9 mouse cellular contexts compared by ENCODE assay signal in the genomic region with DNA sequence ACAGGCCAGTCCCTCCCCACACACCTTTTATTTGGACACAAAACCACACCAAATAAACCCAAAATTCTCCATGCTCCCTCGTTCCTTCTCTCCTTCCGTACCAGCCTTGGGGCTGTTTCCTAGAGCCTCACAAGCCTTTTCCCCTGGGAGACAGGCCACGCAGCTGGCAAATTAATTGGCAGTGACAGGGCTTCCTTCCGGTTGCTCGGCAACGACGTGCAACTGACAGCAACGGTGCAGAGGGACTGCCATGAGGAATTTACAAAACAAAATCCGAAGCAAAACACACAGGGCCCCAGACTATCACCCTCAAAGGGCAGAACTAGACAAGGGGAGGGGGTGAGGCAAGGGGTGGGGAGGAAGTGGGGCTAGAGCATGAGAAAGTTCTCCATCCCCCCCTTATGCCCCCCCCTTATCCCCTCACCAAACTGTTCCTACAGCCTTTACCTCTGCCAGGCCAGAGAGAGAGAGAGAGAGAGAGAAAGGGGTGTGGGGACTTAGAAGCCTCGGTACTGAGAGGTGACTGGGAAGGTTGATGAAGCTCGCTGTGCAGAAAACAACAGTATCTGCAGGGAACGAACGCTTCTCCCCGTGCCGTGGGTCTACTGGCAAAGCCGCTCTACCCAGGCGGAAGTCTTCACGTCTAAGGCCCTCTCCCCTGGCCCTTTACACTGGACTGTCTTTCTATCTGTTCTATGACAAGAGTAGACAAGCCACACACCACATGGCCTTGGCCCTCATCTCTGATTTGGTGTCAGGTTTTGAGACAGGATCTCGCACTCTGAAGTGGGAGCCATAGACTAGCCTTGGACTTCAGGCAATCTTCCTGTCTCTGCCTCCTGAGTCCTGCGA.
DNase-seq lines count a peak whose midpoint lies in the region; ATAC-seq and TF ChIP-seq lines count a peak whose summit lies in the region.
"Had no signal": no experiment of that assay in that cellular context is flagged by ENCODE, and none has a peak within 500 bp of the region (broad histone marks: within the 10 kb centered on the region; RNA-seq: fewer than 3 reads in every experiment).

No protein-coding gene starts in this region.

- WGBS in limb, embryonic 11.5 days: 41% methylated on average over 20 of the region's 20 CpGs
- 40% methylated on average over 20 of the region's 20 CpGs for WGBS in limb, embryonic 10.5 days
- WGBS in embryonic facial prominence, embryonic 14.5 days: 30% methylated on average over 17 of the region's 20 CpGs
- WGBS in hindbrain, embryonic 16.5 days: 15% methylated on average over 20 of the region's 20 CpGs
- 15% methylated on average over 20 of the region's 20 CpGs for WGBS in midbrain, postnatal 0 days

- ATAC-seq in limb, embryonic 11.5 days (ENCODE audit: insufficient number of reproducible peaks, low FRiP score, low TSS enrichment, low read depth): no peak
- peak; percentile 62 for ATAC-seq in embryonic facial prominence, embryonic 14.5 days (ENCODE audit: low read depth)
- ATAC-seq in hindbrain, embryonic 16.5 days: peak; percentile 85
- ATAC-seq in midbrain, postnatal 0 days (ENCODE audit: low FRiP score): peak; percentile 77
- no peak for ATAC-seq in erythroid progenitor cell, adult 5-6 weeks (replicated peaks; ENCODE audit: low FRiP score, poor library complexity, severe bottlenecking)

- H3K9me3 ChIP-seq in limb, embryonic 11.5 days (ENCODE audit: control insufficient read depth, low read length): no peaks in the 10 kb centered on the region
- H3K9me3 ChIP-seq in limb, embryonic 10.5 days (replicated peaks): no peaks in the 10 kb centered on the region
- no peaks in the 10 kb centered on the region for H3K9me3 ChIP-seq in embryonic facial prominence, embryonic 14.5 days (ENCODE audit: control insufficient read depth, low read length)
- no peaks in the 10 kb centered on the region for H3K9me3 ChIP-seq in hindbrain, embryonic 16.5 days (ENCODE audit: control insufficient read depth, low read length)
- H3K9me3 ChIP-seq in midbrain, postnatal 0 days (ENCODE audit: low read length): no peaks in the 10 kb centered on the region

- H3K4me2 ChIP-seq in limb, embryonic 11.5 days (ENCODE audit: low read depth, severe bottlenecking): no peak overlapping the region
- H3K4me2 ChIP-seq in embryonic facial prominence, embryonic 14.5 days (ENCODE audit: low read depth, low read length): no peak overlapping the region
- peak overlapping the region; percentile 33 for H3K4me2 ChIP-seq in hindbrain, embryonic 16.5 days (ENCODE audit: low read length)
- H3K4me2 ChIP-seq in midbrain, postnatal 0 days (ENCODE audit: low read depth, low read length, poor library complexity, severe bottlenecking): peak overlapping the region; percentile 12; the same call in 1 of the 2 replicates

- H3K36me3 ChIP-seq in limb, embryonic 11.5 days (ENCODE audit: control insufficient read depth, insufficient read depth, low read length): no peaks in the 10 kb centered on the region
- H3K36me3 ChIP-seq in limb, embryonic 10.5 days: peaks cover 15% of the 10 kb centered on the region
- H3K36me3 ChIP-seq in embryonic facial prominence, embryonic 14.5 days (ENCODE audit: control insufficient read depth, insufficient read depth, low read length): no peaks in the 10 kb centered on the region; the same call in 1 of the 2 replicates
- H3K36me3 ChIP-seq in hindbrain, embryonic 16.5 days (ENCODE audit: control insufficient read depth, insufficient read depth, low read length): no peaks in the 10 kb centered on the region
- H3K36me3 ChIP-seq in midbrain, postnatal 0 days (ENCODE audit: insufficient read depth, low read length): no peaks in the 10 kb centered on the region

- H3K27me3 ChIP-seq in limb, embryonic 11.5 days (ENCODE audit: control insufficient read depth, insufficient read depth, low read length): no peaks in the 10 kb centered on the region
- H3K27me3 ChIP-seq in limb, embryonic 10.5 days (ENCODE audit: low read depth, poor library complexity, severe bottlenecking): 0 out of 2 replicates have a peak, but pooled peaks cover 8% of the 10 kb centered on the region
- no peaks in the 10 kb centered on the region for H3K27me3 ChIP-seq in embryonic facial prominence, embryonic 14.5 days (replicated peaks; ENCODE audit: control insufficient read depth, insufficient read depth, low read length)
- no peaks in the 10 kb centered on the region for H3K27me3 ChIP-seq in hindbrain, embryonic 16.5 days (replicated peaks; ENCODE audit: control insufficient read depth, insufficient read depth, low read length)
- H3K27me3 ChIP-seq in midbrain, postnatal 0 days (ENCODE audit: insufficient read depth, low read length): no peaks in the 10 kb centered on the region

- peak; percentile 68 for DNase-seq in limb, embryonic 11.5 days (ENCODE audit: low spot score)
- DNase-seq in limb, embryonic 10.5 days (ENCODE audit: low spot score): no peak
- DNase-seq in embryonic facial prominence, embryonic 14.5 days (ENCODE audit: low spot score): peak; percentile 92
- DNase-seq in left cerebral cortex, adult 11 months (ENCODE audit: low spot score): peak; percentile 26
- peak; percentile 95 for DNase-seq in midbrain, postnatal 0 days (ENCODE audit: low spot score)
- no peak for DNase-seq in urinary bladder, postnatal 4 days (ENCODE audit: low spot score in 2 of 2)

- TF ChIP-seq CTCF in midbrain, postnatal 0 days (IDR thresholded peaks at IDR 0.05): no peak

- H3K4me3 ChIP-seq in limb, embryonic 11.5 days (ENCODE audit: low read depth, low read length): no peak overlapping the region
- H3K4me3 ChIP-seq in limb, embryonic 10.5 days: no peak overlapping the region
- H3K4me3 ChIP-seq in embryonic facial prominence, embryonic 14.5 days (ENCODE audit: low read depth, low read length): no peak overlapping the region
- H3K4me3 ChIP-seq in hindbrain, embryonic 16.5 days (ENCODE audit: low read length): no peak overlapping the region
- H3K4me3 ChIP-seq in midbrain, postnatal 0 days (ENCODE audit: low read depth, low read length): no peak overlapping the region
- H3K4me3 ChIP-seq: myocyte had no signal

- H3K9ac ChIP-seq in limb, embryonic 11.5 days (ENCODE audit: low read length): no peak overlapping the region
- no peak overlapping the region for H3K9ac ChIP-seq in embryonic facial prominence, embryonic 14.5 days (ENCODE audit: low read depth, low read length)
- peak overlapping the region; percentile 35 for H3K9ac ChIP-seq in hindbrain, embryonic 16.5 days (ENCODE audit: low read depth, low read length)
- no peak overlapping the region for H3K9ac ChIP-seq in midbrain, postnatal 0 days (replicated peaks; ENCODE audit: low read length, poor library complexity, severe bottlenecking)

- H3K27ac ChIP-seq in limb, embryonic 11.5 days (replicated peaks; ENCODE audit: low read depth, low read length): no peak overlapping the region
- no peak overlapping the region for H3K27ac ChIP-seq in limb, embryonic 10.5 days
- H3K27ac ChIP-seq in embryonic facial prominence, embryonic 14.5 days (replicated peaks; ENCODE audit: low read depth, low read length): no peak overlapping the region
- peak overlapping the region; percentile 72 for H3K27ac ChIP-seq in hindbrain, embryonic 16.5 days (ENCODE audit: low read depth, low read length)
- peak overlapping the region; percentile 73 for H3K27ac ChIP-seq in midbrain, postnatal 0 days (ENCODE audit: low read depth, low read length)

- H3K4me1 ChIP-seq in limb, embryonic 11.5 days (ENCODE audit: control insufficient read depth, insufficient read depth, low read length): peaks cover 11% of the 10 kb centered on the region; the same call in 1 of the 2 replicates
- peaks cover 48% of the 10 kb centered on the region for H3K4me1 ChIP-seq in limb, embryonic 10.5 days
- peaks cover 13% of the 10 kb centered on the region for H3K4me1 ChIP-seq in embryonic facial prominence, embryonic 14.5 days (ENCODE audit: control insufficient read depth, insufficient read depth, low read length)
- H3K4me1 ChIP-seq in hindbrain, embryonic 16.5 days (ENCODE audit: control insufficient read depth, insufficient read depth, low read depth, low read length): peaks cover 19% of the 10 kb centered on the region
- peaks cover 12% of the 10 kb centered on the region for H3K4me1 ChIP-seq in midbrain, postnatal 0 days (ENCODE audit: insufficient read depth, low read length)

Comparison
In these comparisons a context has a peak if more than half of its experiments do, and no peak if none do; other contexts are left out.
1. DNase-seq: peak in limb, embryonic 11.5 days (single experiment), embryonic facial prominence, embryonic 14.5 days (single experiment), left cerebral cortex, adult 11 months (single experiment) and midbrain, postnatal 0 days (single experiment); none in limb, embryonic 10.5 days (single experiment) and urinary bladder, postnatal 4 days (0 of 2).
2. ATAC-seq: peak in embryonic facial prominence, embryonic 14.5 days (single experiment), hindbrain, embryonic 16.5 days (single experiment) and midbrain, postnatal 0 days (single experiment); none in limb, embryonic 11.5 days (single experiment) and erythroid progenitor cell, adult 5-6 weeks (single experiment).
3. H3K27ac ChIP-seq: peak in hindbrain, embryonic 16.5 days (single experiment) and midbrain, postnatal 0 days (single experiment); none in limb, embryonic 11.5 days (single experiment), limb, embryonic 10.5 days (single experiment) and embryonic facial prominence, embryonic 14.5 days (single experiment).
4. H3K4me2 ChIP-seq: peak in hindbrain, embryonic 16.5 days (single experiment) and midbrain, postnatal 0 days (single experiment); none in limb, embryonic 11.5 days (single experiment) and embryonic facial prominence, embryonic 14.5 days (single experiment).